Mouse (Mus musculus): ENCODE data around the gene Zfp280b. TPM values are rescaled to one million over a fixed set of nuclear protein-coding genes. Genes with fewer than 3 reads are reported as not detected.
"Not testable (repeated sequence)": the region's sequence is repeated elsewhere in the genome, so short reads cannot be mapped to it uniquely, and the experiment has no call there.

Gene Zfp280b
- polyA plus RNA-seq, 1 experiment from 2014 or later, result 38.1 TPM

DNA sequence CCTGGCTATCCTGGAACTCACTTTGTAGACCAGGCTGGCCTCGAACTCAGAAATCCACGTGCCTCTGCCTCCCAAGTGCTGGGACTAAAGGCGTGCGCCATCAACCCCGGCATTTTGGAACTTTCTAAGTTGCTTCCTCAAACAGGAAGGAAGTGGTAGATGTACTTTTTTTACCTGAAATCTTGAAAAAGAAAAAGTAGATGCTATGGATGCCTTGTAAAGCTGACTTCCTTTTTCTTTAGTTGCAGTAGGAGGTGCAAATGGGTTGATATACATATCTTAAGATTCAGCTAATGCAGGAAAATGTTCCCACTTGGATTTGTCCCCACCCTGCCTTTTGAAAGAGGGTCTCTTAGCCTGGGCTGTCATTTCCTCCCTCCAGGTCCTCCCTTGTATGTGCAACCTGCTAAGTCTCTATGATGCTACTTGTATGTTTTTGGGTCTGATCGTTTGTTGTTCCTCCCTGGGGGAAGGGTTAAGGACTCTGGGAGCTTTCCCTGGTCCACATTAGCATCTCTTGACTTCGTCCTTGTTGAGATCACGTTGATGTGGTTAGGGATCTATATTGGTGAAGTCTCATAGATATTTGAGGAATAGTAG lies 1.7 kb downstream of the Zfp280b start:
- no peak for DNase-seq (ENCODE audit: extremely low spot score, low spot score)
- WGBS, result 96% methylated on average over 8 of the region's 8 CpGs
- H3K4me1 ChIP-seq, result peaks cover 13% of the 10 kb centered on the region
- peaks cover 54% of the 10 kb centered on the region for H3K36me3 ChIP-seq (replicated peaks)
- H3K9me3 ChIP-seq, result peaks cover 5% of the 10 kb centered on the region
- H3K4me3 ChIP-seq, result peak overlapping the region; percentile 93; the same call in 1 of the 2 replicates
- no peak overlapping the region for H3K27ac ChIP-seq
- H3K27me3 ChIP-seq (ENCODE audit: poor library complexity, severe bottlenecking), result no peaks in the 10 kb centered on the region

DNA sequence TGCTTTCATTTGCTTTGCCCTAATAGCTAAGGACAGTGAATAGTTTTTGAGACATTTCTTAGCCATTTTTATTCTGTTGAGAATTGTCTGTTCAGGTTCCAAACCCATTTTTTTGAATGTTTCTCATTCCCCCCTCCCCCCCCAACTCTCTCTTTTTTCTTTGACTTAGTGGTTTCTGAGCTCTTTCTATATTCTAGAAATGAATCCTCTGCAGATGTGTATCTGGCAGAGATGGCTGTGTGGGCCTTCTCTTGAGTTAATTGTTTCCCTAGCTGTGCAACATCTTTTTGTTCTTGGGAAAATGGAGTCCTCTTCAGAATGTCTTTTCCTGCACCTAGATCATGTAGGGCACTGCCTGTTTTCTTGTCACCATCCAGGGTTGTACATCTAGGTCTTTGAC lies 2.8 kb downstream of the Zfp280b start:
- peaks cover 65% of the 10 kb centered on the region for H3K36me3 ChIP-seq (replicated peaks)
- H3K9me3 ChIP-seq, result peaks cover 5% of the 10 kb centered on the region
- peaks cover 13% of the 10 kb centered on the region for H3K4me1 ChIP-seq
- H3K4me3 ChIP-seq, result no peak overlapping the region
- no peaks in the 10 kb centered on the region for H3K27me3 ChIP-seq (ENCODE audit: poor library complexity, severe bottlenecking)
- no peak overlapping the region for H3K27ac ChIP-seq
- DNase-seq (ENCODE audit: extremely low spot score, low spot score), result no peak

DNA sequence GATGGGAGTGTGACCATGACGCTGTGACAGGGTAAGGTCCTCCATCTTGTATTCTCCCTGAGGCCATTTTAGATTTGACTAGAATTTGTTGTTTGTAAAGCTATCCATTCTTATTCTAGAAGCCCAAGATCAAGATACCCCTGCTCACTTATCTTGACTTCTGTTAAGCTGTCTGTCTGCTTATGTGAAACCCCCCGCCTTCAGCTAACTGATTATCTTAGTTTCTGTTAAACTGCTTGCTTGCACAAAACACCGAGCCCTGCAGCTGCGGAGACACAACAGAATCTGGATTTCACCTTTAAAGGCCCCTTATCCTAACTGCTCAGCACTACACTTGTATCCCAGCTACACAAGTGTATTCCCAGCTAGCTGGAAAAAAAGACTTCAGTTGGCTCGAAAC lies 4.5 kb downstream of the Zfp280b start:
- peaks cover 80% of the 10 kb centered on the region for H3K36me3 ChIP-seq (replicated peaks)
- no peak for DNase-seq (ENCODE audit: extremely low spot score, low spot score)
- H3K27ac ChIP-seq, result no peak overlapping the region
- peaks cover 11% of the 10 kb centered on the region for H3K4me1 ChIP-seq
- H3K27me3 ChIP-seq (ENCODE audit: poor library complexity, severe bottlenecking), result no peaks in the 10 kb centered on the region
- peaks cover 5% of the 10 kb centered on the region for H3K9me3 ChIP-seq
- WGBS, result 95% methylated on average over 5 of the region's 5 CpGs
- H3K4me3 ChIP-seq, result no peak overlapping the region

DNA sequence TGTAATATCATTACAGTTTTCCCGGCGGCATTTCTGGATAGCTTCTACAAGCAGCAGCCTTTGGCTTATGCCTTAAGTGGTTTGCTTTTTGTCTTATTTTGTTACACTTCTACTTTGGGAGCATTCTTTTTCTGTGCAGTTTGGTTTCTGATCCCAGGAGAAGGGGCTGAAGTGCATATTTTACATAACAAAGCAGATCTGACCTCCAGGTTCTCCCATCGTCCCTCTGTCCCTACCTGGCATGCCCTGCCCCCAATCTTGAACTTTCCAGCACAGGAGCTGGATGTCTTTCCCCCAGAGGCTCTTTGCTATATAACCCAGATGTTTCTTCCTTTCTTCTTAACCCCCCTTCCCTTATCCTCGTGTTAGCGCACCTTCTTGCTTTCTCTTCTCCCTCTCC lies 12.9 kb downstream of the Zfp280b start:
- Histone ChIP-seq H3K4me1 (peaks cover 30% of the 10 kb centered on the region), H3K9me3 (no peaks in the 10 kb centered on the region), H3K27me3 (ENCODE audit: poor library complexity, severe bottlenecking) (no peaks in the 10 kb centered on the region), H3K4me3 (no peak overlapping the region), H3K27ac (no peak overlapping the region), H3K36me3 (replicated peaks) (peaks cover 40% of the 10 kb centered on the region)
- DNase-seq (ENCODE audit: extremely low spot score, low spot score), result no peak
- 51% methylated on average over 5 of the region's 5 CpGs for WGBS

DNA sequence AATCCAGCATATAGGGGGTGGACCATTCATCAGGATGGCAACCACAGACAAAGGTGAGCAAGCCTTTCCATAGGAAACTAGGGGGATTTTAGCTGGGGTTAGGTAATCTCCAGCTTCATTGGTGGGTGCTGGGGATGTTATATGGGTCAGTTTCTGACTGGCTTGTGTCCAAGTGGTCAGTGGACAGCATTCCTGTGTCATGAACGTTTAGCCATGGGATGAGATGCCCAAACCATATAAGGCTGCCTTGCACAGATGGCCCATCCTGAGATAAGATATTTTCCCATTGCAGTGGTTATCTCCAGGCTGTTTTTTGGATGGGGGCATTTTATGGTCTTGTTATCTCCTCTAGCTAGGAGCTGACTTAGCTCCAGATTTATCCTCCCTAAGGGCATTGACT lies 14.3 kb downstream of the Zfp280b start:
- H3K36me3 ChIP-seq (replicated peaks), result peaks cover 26% of the 10 kb centered on the region
- peaks cover under 1% of the 10 kb centered on the region; the same call in 1 of the 2 replicates for H3K9me3 ChIP-seq
- H3K4me1 ChIP-seq, result peaks cover 30% of the 10 kb centered on the region
- no peak for DNase-seq (ENCODE audit: extremely low spot score, low spot score)
- no peak overlapping the region for H3K4me3 ChIP-seq
- H3K27me3 ChIP-seq (ENCODE audit: poor library complexity, severe bottlenecking), result no peaks in the 10 kb centered on the region
- H3K27ac ChIP-seq, result no peak overlapping the region
- 76% methylated on average over 1 of the region's 1 CpGs for WGBS

DNA sequence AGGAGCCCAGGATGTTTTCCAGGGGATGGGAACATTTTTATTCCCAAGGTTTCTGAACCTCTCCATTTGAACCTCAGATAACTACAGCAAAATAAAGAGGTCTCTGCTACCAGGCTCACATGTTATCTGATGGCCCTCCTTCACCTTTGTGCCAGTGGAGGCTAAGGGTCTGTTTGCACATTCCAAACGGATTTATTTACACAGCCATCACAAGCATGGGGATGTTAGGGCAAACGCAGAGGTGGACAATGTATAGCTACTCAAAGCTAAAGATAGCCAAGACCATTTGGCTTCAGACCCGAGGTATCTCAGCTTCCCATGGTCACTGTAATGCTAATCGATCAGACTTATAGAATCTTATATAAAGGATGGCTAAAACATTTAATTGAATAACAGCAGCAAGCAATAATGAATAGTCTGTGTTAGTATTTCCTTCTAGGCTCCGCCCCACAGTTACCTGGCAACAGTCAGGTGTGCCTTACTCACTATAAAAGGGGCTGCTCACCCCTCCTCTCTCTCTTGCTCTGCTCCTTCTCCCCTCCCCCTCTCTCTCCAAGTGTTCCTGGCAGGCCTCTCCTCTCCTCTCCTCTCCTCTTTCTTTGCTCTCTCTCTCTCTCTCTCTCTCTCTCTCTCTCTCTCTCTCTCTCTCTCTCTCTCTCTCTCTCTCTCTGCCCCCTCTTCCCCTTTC lies 14.9 kb downstream of the Zfp280b start:
- Histone ChIP-seq H3K4me3 (no peak overlapping the region), H3K4me1 (peaks cover 30% of the 10 kb centered on the region), H3K27me3 (ENCODE audit: poor library complexity, severe bottlenecking) (no peaks in the 10 kb centered on the region), H3K36me3 (replicated peaks) (peaks cover 22% of the 10 kb centered on the region), H3K9me3 (peaks cover 4% of the 10 kb centered on the region; the same call in 1 of the 2 replicates), H3K27ac (no peak overlapping the region)
- no peak for DNase-seq (ENCODE audit: extremely low spot score, low spot score)
- 61% methylated on average over 5 of the region's 5 CpGs for WGBS

DNA sequence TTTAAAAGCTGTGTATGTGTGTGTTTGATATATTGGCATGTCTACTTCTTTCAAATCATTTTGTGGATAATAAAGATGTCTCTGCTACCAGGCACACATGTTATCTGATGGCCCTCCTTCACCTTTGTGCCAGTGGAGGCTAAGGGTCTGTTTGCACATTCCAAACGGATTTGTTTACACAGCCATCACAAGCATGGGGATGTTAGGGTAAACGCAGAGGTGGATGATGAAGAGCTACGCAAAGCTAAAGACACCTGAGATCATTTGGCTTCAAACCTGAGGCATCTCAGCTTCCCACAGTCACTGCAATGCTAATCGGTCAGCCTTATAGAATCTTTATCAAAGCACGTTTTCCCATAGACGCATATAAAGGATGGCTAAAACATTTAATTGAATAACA lies 16.5 kb downstream of the Zfp280b start:
- Histone ChIP-seq H3K27me3 (ENCODE audit: poor library complexity, severe bottlenecking) (no peaks in the 10 kb centered on the region), H3K36me3 (replicated peaks) (peaks cover 6% of the 10 kb centered on the region), H3K4me3 (no peak overlapping the region), H3K9me3 (peaks cover 4% of the 10 kb centered on the region; the same call in 1 of the 2 replicates), H3K27ac (no peak overlapping the region), H3K4me1 (peaks cover 30% of the 10 kb centered on the region)
- WGBS, result 61% methylated on average over 6 of the region's 6 CpGs
- DNase-seq (ENCODE audit: extremely low spot score, low spot score), result no peak

DNA sequence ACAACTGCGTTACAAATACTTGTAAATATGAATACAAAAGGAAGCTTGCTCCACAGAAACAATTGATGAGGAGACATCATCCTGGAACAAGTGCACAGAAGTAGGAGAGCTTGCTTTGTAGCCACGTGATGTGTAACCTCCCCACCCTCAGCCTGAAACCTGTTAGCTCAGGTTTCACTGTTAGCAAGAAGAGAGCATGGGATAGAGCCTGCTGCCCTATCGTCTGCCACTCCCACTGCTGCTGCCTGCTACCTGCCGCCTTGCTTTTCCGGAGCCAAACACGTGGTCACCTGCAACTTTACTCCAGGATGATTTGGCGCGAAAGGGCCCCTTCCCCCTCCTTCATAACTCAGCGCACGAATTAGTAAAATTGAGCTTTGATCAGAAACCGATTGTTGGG lies 19.4 kb downstream of the Zfp280b start:
- H3K27ac ChIP-seq, result no peak overlapping the region
- WGBS, result 85% methylated on average over 11 of the region's 11 CpGs
- H3K4me1 ChIP-seq, result peaks cover 17% of the 10 kb centered on the region
- H3K9me3 ChIP-seq, result peaks cover 4% of the 10 kb centered on the region; the same call in 1 of the 2 replicates
- no peaks in the 10 kb centered on the region for H3K27me3 ChIP-seq (ENCODE audit: poor library complexity, severe bottlenecking)
- no peaks in the 10 kb centered on the region for H3K36me3 ChIP-seq (replicated peaks)
- DNase-seq (ENCODE audit: extremely low spot score, low spot score), result no peak
- H3K4me3 ChIP-seq, result no peak overlapping the region

DNA sequence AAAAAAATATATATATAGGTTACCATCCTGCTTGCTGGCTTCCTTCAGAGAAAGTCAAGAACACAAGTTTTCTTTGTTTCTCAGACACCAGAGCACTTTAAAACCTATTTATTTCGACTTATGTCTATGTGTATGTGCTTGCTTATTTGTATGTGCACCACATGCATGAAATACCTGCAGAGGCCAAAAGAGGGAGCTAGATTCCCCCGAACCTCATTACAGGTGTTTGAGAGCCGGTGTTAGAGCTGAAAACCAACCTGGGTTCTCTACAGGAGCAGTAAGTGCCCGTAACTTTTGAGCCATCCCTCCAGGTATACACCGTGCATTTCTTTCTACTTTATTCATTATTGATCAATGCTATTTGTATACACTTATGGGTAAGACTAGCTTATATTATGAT lies 30.0 kb downstream of the Zfp280b start:
- no peak overlapping the region for H3K4me3 ChIP-seq
- DNase-seq (ENCODE audit: extremely low spot score, low spot score), result no peak
- H3K36me3 ChIP-seq (replicated peaks), result no peaks in the 10 kb centered on the region
- no peaks in the 10 kb centered on the region for H3K27me3 ChIP-seq (ENCODE audit: poor library complexity, severe bottlenecking)
- no peak overlapping the region for H3K27ac ChIP-seq
- H3K4me1 ChIP-seq, result peaks cover 7% of the 10 kb centered on the region
- 92% methylated on average over 5 of the region's 5 CpGs for whole genome bisulfite sequencing
- H3K9me3 ChIP-seq, result no peaks in the 10 kb centered on the region

DNA sequence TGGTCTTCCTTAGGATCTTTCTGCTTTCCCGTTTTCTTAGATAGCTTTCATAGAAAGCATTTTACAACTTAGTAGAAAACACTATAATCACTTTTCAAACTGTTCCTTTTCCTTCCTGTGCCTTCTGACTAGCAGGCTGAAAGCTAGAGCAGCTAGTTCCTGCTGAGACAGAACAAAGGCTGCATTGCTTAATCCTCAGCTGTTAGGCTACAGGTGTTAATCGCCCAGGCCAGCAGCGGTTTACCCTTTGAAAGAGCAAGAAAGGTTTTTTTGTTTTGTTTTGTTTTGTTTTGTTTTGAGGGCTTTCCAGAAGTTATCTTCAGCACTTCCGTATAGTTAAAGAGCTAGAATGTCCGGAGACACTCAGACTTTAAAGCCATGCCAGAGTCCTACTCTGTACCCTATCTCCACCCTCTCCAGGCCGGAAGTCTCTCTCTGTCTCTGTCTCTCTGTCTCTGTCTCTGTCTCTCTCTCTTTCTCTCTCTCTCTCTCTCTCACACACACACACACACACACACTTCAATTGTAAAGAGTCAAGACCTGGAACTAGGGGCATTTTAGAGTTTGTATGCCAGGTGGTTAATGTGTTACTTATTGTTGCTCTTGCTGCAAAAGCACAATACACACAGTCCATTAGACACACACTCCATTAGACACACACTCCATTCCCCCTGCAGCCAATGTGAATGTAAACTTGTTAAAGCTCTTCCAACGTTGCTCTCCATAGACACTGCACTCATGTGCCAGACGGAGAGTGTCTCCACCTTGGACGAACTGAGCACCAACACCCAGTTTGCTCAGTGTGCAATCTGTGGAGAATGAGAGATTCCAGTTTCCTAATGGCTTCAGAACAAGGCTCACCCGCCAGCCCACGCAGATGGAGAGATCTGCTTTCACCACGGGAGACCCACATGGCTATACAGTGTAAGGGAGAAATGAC lies 35.5 kb downstream of the Zfp280b start:
- Histone ChIP-seq H3K4me3 (no peak overlapping the region), H3K36me3 (replicated peaks) (no peaks in the 10 kb centered on the region), H3K27me3 (ENCODE audit: poor library complexity, severe bottlenecking) (no peaks in the 10 kb centered on the region), H3K27ac (no peak overlapping the region), H3K9me3 (no peaks in the 10 kb centered on the region), H3K4me1 (peaks cover 17% of the 10 kb centered on the region)
- DNase-seq (ENCODE audit: extremely low spot score, low spot score), result peak; percentile 29
- 29% methylated on average over 12 of the region's 12 CpGs for WGBS

DNA sequence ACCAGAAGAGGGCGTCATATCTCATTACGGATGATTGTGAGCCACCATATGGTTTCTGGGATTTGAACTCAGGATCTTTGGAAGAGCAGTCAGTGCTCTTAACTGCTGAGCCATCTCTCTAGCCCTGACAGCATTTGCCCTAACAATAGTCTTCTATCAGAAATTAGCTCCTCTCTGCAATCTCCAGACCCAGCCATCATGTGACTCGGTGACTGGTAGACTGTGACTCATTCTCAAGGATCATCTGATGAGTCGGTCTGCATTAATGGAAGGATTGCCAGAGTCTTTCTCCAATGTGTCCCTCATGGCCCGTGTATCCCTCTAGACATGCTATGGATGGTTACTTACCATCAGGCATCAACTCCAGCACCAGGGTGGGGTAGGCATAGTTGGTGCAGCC lies 39.6 kb downstream of the Zfp280b start:
- H3K27ac ChIP-seq; H3K27me3 ChIP-seq (ENCODE audit: poor library complexity, severe bottlenecking); DNase-seq (ENCODE audit: extremely low spot score, low spot score); H3K4me3 ChIP-seq; H3K9me3 ChIP-seq; H3K36me3 ChIP-seq (replicated peaks): not testable (repeated sequence)
- peaks cover 13% of the 10 kb centered on the region for H3K4me1 ChIP-seq
- 89% methylated on average over 5 of the region's 5 CpGs for WGBS

DNA sequence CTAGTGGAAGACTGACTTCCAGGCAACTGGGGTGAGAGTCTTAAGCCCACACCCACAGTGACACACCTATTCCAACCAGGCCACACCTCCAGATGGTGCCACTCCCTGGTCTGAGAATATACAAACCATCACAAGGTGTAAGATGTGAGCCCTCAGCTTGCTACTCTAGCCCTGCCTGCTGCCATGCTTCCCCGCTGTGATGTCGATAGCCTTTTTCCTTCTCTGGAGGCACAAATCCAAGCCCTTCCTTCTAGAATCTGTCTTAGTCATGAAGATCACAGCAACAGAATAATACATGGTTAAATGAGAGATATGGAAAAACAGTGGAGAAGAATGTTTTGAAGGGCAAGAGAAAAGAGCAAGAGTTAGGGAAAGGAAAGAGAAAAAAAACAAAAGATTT lies 44.6 kb downstream of the Zfp280b start:
- H3K4me1 ChIP-seq; H3K27ac ChIP-seq; H3K27me3 ChIP-seq (ENCODE audit: poor library complexity, severe bottlenecking); H3K4me3 ChIP-seq; DNase-seq (ENCODE audit: extremely low spot score, low spot score); H3K9me3 ChIP-seq; H3K36me3 ChIP-seq (replicated peaks): not testable (repeated sequence)
- 98% methylated on average over 2 of the region's 2 CpGs for WGBS
